Mouse (Mus musculus) adrenal gland, postnatal 10 days (tissue): ENCODE data around the gene Kcnma1. TPM values are rescaled to one million over a fixed set of nuclear protein-coding genes. Genes with fewer than 3 reads are reported as not detected.

Experiments used
- DNase-seq: peaks from one replicate; pipeline ENCODE4 v3.0.0; 2021; ENCODE audit warnings: mixed read lengths
- total RNA-seq, 2 experiments: library from RNA; stranded (reverse); gene quantifications; 2 replicates each; pipeline ENCODE4 v1.2.3; 2021

Kcnma1 gene
- total RNA-seq, 2 experiments from 2014 or later, result 27.2 to 48.2 TPM

GRCm38 (mm10) chr14:23854946-23855345 lies 159.3 kb downstream of the Kcnma1 start:
- DNase-seq, result peak; percentile 67

GRCm38 (mm10) chr14:23848529-23849141 lies 165.7 kb downstream of the Kcnma1 start:
- DNase-seq, result peak; percentile 24

GRCm38 (mm10) chr14:23846706-23847105 lies 167.6 kb downstream of the Kcnma1 start:
- no peak for DNase-seq

- DNase-seq, result no peak
These were observed 172.3 kb downstream of the Kcnma1 start for GRCm38 (mm10) chr14:23842025-23842424.

- DNase-seq, result no peak
These were observed 174.7 kb downstream of the Kcnma1 start for GRCm38 (mm10) chr14:23839613-23840012.

GRCm38 (mm10) chr14:23835387-23836111 lies 178.7 kb downstream of the Kcnma1 start:
- peak; percentile 42 for DNase-seq

GRCm38 (mm10) chr14:23831284-23831683 lies 183.0 kb downstream of the Kcnma1 start:
- no peak for DNase-seq

GRCm38 (mm10) chr14:23830316-23830715 lies 184.0 kb downstream of the Kcnma1 start:
- no peak for DNase-seq

- DNase-seq, result no peak
These were observed 185.5 kb downstream of the Kcnma1 start for GRCm38 (mm10) chr14:23828711-23829320.

GRCm38 (mm10) chr14:23824937-23825336 lies 189.4 kb downstream of the Kcnma1 start:
- DNase-seq, result no peak

GRCm38 (mm10) chr14:23824267-23824666 lies 190.0 kb downstream of the Kcnma1 start:
- no peak for DNase-seq

GRCm38 (mm10) chr14:23817585-23817984 lies 196.7 kb downstream of the Kcnma1 start:
- DNase-seq, result no peak

- DNase-seq, result no peak
These were observed 204.2 kb downstream of the Kcnma1 start for GRCm38 (mm10) chr14:23810081-23810480.

- no peak for DNase-seq
These were observed 205.2 kb downstream of the Kcnma1 start for GRCm38 (mm10) chr14:23809124-23809523.

- DNase-seq, result no peak
These were observed 207.9 kb downstream of the Kcnma1 start for GRCm38 (mm10) chr14:23806378-23806777.

- no peak for DNase-seq
These were observed 217.4 kb downstream of the Kcnma1 start for GRCm38 (mm10) chr14:23796878-23797277.

- no peak for DNase-seq
These were observed 221.6 kb downstream of the Kcnma1 start for GRCm38 (mm10) chr14:23792674-23793073.

GRCm38 (mm10) chr14:23792076-23792475 lies 222.2 kb downstream of the Kcnma1 start:
- peak; percentile 52 for DNase-seq

- peak; percentile 81 for DNase-seq
These were observed 223.0 kb downstream of the Kcnma1 start for GRCm38 (mm10) chr14:23791261-23791691.

- no peak for DNase-seq
These were observed 227.6 kb downstream of the Kcnma1 start for GRCm38 (mm10) chr14:23786687-23787073.

GRCm38 (mm10) chr14:23785921-23786686 lies 228.2 kb downstream of the Kcnma1 start:
- no peak for DNase-seq

GRCm38 (mm10) chr14:23782845-23783609 lies 231.3 kb downstream of the Kcnma1 start:
- DNase-seq, result no peak
